Mouse (Mus musculus) liver, postnatal 0 days (tissue): ENCODE data around the gene Greb1.

Source experiments
- CTCF ChIP-seq: sonication (generic); IDR thresholded peaks from 2 replicates; pipeline ENCODE4 v1.5.1; 2016; ENCODE audit warnings: antibody characterized with exemption, low read depth
- EP300 ChIP-seq: IDR thresholded peaks from 2 replicates; pipeline ENCODE4 v1.6.1; 2016; ENCODE audit warnings: antibody characterized with exemption, low read depth, mild to moderate bottlenecking

DNA sequence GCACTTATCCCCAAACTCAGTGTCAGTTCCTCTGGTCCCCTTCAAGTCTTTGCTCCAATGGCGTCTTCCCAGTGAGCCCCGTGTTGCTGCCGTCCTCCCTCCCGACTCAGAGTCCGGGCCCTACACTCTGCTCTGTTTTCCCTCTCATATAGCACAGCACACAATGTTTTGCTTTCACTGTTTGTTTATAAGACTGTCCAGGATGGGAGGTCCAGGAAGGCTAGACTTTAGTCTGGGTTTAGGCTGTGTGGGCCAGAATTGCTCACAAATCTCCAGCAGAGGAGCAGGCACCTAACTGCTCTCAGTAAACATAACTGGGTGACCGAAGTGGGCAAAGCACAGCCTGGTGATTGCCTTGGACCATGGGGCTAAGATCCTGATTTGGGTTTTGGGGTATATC is 167.5 kb downstream of the Greb1 start:
- peak; percentile 53; the same call in 1 of the 2 replicates for TF ChIP-seq EP300
- TF ChIP-seq CTCF = no peak
